Mouse (Mus musculus): ENCODE results near the gene Cfl1.
A peak's percentile ranks its signal among the peaks of the same experiment; 100 is the strongest.

Cfl1 gene

GRCm38 (mm10) chr19:5490313-5490897 lies at the start of gene Cfl1:
Cfl1 (plus strand) TSS chr19:5490455.
- DNase-seq (ENCODE audit: low read depth, low spot score): peak; percentile 96

GRCm38 (mm10) chr19:5444371-5444908 lies 45.8 kb upstream of the Cfl1 start:
- no peak for DNase-seq (ENCODE audit: low read depth, low spot score)

- no peak for DNase-seq (ENCODE audit: low read depth, low spot score)
These were observed 45.3 kb upstream of the Cfl1 start for GRCm38 (mm10) chr19:5444954-5445353.

- no peak for DNase-seq (ENCODE audit: low read depth, low spot score)
These were observed 44.5 kb upstream of the Cfl1 start for GRCm38 (mm10) chr19:5445747-5446146.

GRCm38 (mm10) chr19:5447515-5448353 lies 42.5 kb upstream of the Cfl1 start, which contains the start of gene Fosl1:
Fosl1 (plus strand) TSS chr19:5447547.
- DNase-seq (ENCODE audit: low read depth, low spot score): peak; percentile 94

- peak; percentile 56 for DNase-seq (ENCODE audit: low read depth, low spot score)
These were observed 41.7 kb upstream of the Cfl1 start for GRCm38 (mm10) chr19:5448354-5449150.

GRCm38 (mm10) chr19:5449673-5450072 lies 40.6 kb upstream of the Cfl1 start:
- no peak for DNase-seq (ENCODE audit: low read depth, low spot score)

- no peak for DNase-seq (ENCODE audit: low read depth, low spot score)
These were observed 38.5 kb upstream of the Cfl1 start for GRCm38 (mm10) chr19:5451766-5452165.

GRCm38 (mm10) chr19:5455037-5455436 lies 35.2 kb upstream of the Cfl1 start:
- no peak for DNase-seq (ENCODE audit: low read depth, low spot score)

- DNase-seq (ENCODE audit: low read depth, low spot score): no peak
These were observed 34.7 kb upstream of the Cfl1 start for GRCm38 (mm10) chr19:5455568-5455967.

GRCm38 (mm10) chr19:5456241-5456921 lies 33.9 kb upstream of the Cfl1 start:
- no peak for DNase-seq (ENCODE audit: low read depth, low spot score)

GRCm38 (mm10) chr19:5456922-5457745 lies 33.1 kb upstream of the Cfl1 start:
- DNase-seq (ENCODE audit: low read depth, low spot score): peak; percentile 94

GRCm38 (mm10) chr19:5457746-5458442 lies 32.4 kb upstream of the Cfl1 start, which contains the start of gene Ccdc85b:
Ccdc85b (minus strand) TSS chr19:5457894.
- no peak for DNase-seq (ENCODE audit: low read depth, low spot score)

- DNase-seq (ENCODE audit: low read depth, low spot score): no peak
These were observed 31.2 kb upstream of the Cfl1 start for GRCm38 (mm10) chr19:5459019-5459418.

GRCm38 (mm10) chr19:5459896-5460295 lies 30.4 kb upstream of the Cfl1 start:
- DNase-seq (ENCODE audit: low read depth, low spot score): no peak

- peak; percentile 89 for DNase-seq (ENCODE audit: low read depth, low spot score)
These were observed 29.8 kb upstream of the Cfl1 start, which contains the start of gene Fibp for GRCm38 (mm10) chr19:5460465-5460911. Fibp (plus strand) TSS chr19:5460615.

GRCm38 (mm10) chr19:5461411-5461810 lies 28.8 kb upstream of the Cfl1 start:
- DNase-seq (ENCODE audit: low read depth, low spot score): no peak

- DNase-seq (ENCODE audit: low read depth, low spot score): no peak
These were observed 27.0 kb upstream of the Cfl1 start for GRCm38 (mm10) chr19:5463212-5463611.

GRCm38 (mm10) chr19:5463791-5464562 lies 26.3 kb upstream of the Cfl1 start:
- peak; percentile 76 for DNase-seq (ENCODE audit: low read depth, low spot score)

Measured in CD4-positive, CD25-positive, alpha-beta regulatory T cell, adult 2 months (primary cell).